Mouse (Mus musculus): ENCODE data around the gene Neu1.
"Not testable (repeated sequence)": the region's sequence is repeated elsewhere in the genome, so short reads cannot be mapped to it uniquely, and the experiment has no call there.

Neu1 gene

GRCm38 (mm10) chr17:34950514-34951455 lies 19.7 kb downstream of the Neu1 start:
- no peak for DNase-seq

GRCm38 (mm10) chr17:34951636-34952377 lies 20.8 kb downstream of the Neu1 start:
- peak; percentile 70 for DNase-seq

- DNase-seq = no peak
Observed at GRCm38 (mm10) chr17:34952378-34953040, 21.5 kb downstream of the Neu1 start.

GRCm38 (mm10) chr17:34953258-34953657 lies 22.2 kb downstream of the Neu1 start:
- DNase-seq = no peak

- no peak for DNase-seq
Observed at GRCm38 (mm10) chr17:34953904-34954303, 22.9 kb downstream of the Neu1 start.

- no peak for DNase-seq
Observed at GRCm38 (mm10) chr17:34954831-34955230, 23.8 kb downstream of the Neu1 start.

GRCm38 (mm10) chr17:34955884-34956283 lies 24.8 kb downstream of the Neu1 start:
- no peak for DNase-seq

- no peak for DNase-seq
Observed at GRCm38 (mm10) chr17:34956340-34956739, 25.3 kb downstream of the Neu1 start.

GRCm38 (mm10) chr17:34957291-34957690 lies 26.2 kb downstream of the Neu1 start:
- not testable (repeated sequence) for DNase-seq

GRCm38 (mm10) chr17:34957966-34958365 lies 26.9 kb downstream of the Neu1 start:
- DNase-seq = not testable (repeated sequence)

GRCm38 (mm10) chr17:34958734-34959129 lies 27.7 kb downstream of the Neu1 start:
- DNase-seq = not testable (repeated sequence)

GRCm38 (mm10) chr17:34959130-34959778 lies 28.2 kb downstream of the Neu1 start, which contains the start of gene Hspa1b:
TSS of gene Hspa1b (minus strand) at chr17:34959238.
- peak; percentile 78 for DNase-seq

- no peak for DNase-seq
Observed at GRCm38 (mm10) chr17:34959881-34960515, 28.9 kb downstream of the Neu1 start.

- no peak for DNase-seq
Observed at GRCm38 (mm10) chr17:34960702-34961493, 29.8 kb downstream of the Neu1 start.

- DNase-seq = no peak
Observed at GRCm38 (mm10) chr17:34962125-34962524, 31.1 kb downstream of the Neu1 start.

- no peak for DNase-seq
Observed at GRCm38 (mm10) chr17:34962841-34963240, 31.8 kb downstream of the Neu1 start.

- no peak for DNase-seq
Observed at GRCm38 (mm10) chr17:34964640-34965049, 33.6 kb downstream of the Neu1 start.

GRCm38 (mm10) chr17:34965627-34966026 lies 34.6 kb downstream of the Neu1 start:
- no peak for DNase-seq

- not testable (repeated sequence) for DNase-seq
Observed at GRCm38 (mm10) chr17:34969822-34970221, 38.8 kb downstream of the Neu1 start, which contains the start of gene Gm20481. TSS of gene Gm20481 (plus strand) at chr17:34969912.

- DNase-seq = not testable (repeated sequence)
Observed at GRCm38 (mm10) chr17:34970850-34971249, 39.8 kb downstream of the Neu1 start.

GRCm38 (mm10) chr17:34971694-34972068 lies 40.6 kb downstream of the Neu1 start:
- DNase-seq = not testable (repeated sequence)

Data from right cerebral cortex, postnatal 25 days (tissue).